Mouse (Mus musculus) ZHBTc4 (cell line): ENCODE measurements around the gene Lrtm2.
A peak's percentile ranks its signal among the peaks of the same experiment; 100 is the strongest.
"Not testable (repeated sequence)": the region's sequence is repeated elsewhere in the genome, so short reads cannot be mapped to it uniquely, and the experiment has no call there.

Experiments used
- DNase-seq: peaks from one replicate; pipeline ENCODE4 v3.0.0-alpha.2; 2011; ENCODE audit warnings: low read depth, low spot score

Gene Lrtm2

DNA sequence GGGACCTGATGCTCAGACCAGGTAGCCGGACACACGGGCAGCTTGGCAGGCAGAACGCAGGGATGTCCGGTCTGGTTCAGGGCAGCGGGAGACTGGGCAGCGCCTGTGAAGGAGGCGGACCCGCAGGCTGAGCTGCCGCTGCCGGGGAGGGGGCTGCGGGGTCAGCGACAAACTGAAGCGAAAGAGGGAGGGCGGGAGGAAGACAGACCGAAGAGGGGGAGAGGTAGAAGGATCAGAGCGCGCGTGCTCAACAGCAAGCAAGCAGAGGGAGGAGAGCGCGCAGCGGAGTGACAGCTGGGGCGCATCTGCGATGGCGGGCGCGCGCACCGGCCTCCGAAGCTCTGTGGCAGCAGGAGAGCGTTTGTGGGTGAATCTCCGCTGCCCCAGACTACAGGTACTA lies at the start of gene Lrtm2:
TSS of gene Lrtm2 (minus strand) at position 261 of the 400 bp plus-strand sequence.
- DNase-seq, result peak; percentile 37

GRCm38 (mm10) chr6:119378631-119379030 lies 48.1 kb upstream of the Lrtm2 start:
- no peak for DNase-seq

DNA sequence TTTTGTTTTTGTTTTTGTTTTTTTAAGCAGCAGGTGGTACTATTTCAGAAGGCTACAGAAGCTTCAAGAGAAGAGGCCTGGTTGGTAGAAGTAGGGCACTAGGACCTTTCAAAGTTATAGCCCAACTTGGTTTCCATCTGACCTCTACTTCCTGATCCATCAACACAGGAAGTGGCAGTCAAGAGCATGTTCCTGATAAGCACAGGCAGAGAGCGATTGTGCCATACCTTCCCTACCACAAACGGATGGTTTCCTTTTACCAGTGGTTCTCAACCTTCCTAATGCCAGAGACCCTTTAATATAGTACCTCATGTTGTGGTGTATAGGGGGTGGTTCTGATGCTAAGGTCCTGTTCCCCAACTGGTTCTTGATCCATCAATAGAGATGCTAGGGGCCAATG lies 47.0 kb upstream of the Lrtm2 start:
- DNase-seq, result no peak

DNA sequence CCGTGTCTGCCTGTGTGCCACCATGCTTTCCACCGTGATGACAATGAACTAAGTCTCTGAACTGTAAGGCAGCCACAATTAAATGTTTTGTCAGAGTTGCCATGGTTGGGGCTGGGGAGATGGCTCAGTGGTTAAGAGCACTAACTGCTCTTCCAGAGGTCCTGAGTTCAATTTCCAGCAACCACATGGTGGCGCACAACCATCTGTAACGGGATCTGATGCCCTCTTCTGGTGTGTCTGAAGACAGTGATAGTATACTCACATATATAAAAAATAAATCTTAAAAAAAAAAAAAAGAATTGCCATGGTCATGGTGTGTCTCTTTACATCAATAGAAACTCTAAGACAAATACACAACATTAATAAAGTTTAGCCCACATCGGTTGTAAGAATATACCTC lies 44.5 kb upstream of the Lrtm2 start:
- no peak for DNase-seq

GRCm38 (mm10) chr6:119373000-119373705 lies 42.6 kb upstream of the Lrtm2 start:
- no peak for DNase-seq

DNA sequence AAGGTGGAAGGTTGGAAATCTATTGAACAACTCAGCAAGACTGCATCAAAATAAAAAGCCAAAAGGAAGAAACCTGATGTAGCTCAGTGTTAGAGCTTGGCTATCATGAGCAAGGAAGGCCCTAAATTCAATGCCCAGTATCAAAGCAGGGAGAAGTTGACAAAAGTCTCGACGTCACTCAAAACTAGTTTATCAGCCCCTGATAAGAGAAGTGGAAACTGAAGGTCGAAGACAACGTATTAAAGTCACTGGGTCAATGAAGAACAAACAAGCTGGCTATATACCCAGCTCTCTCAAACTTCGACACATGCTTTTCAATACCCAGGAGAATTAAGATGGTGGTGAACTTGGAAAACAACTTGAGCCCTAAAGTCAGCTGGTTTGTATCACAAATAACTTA lies 41.7 kb upstream of the Lrtm2 start:
- no peak for DNase-seq

GRCm38 (mm10) chr6:119371624-119372023 lies 41.1 kb upstream of the Lrtm2 start:
- no peak for DNase-seq

DNA sequence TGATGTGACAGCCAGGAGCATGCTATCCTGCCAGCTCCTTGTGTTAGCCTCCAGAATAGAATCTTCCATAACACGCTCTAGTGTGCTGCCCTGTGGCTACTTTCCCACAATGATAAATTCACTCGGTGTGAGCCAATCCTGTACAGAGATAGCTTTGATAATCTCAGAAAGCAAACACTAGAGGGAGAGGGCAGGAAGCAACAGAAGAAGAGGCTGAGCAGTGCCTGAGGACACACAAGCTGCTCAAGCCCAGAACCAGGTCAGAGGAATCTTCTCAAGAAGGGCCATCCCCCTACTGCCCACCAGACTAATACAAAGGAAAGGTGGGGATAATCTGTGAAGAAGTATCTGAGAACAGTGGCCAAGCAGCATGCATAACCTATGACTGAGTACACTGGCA lies 36.8 kb upstream of the Lrtm2 start:
- DNase-seq, result no peak

GRCm38 (mm10) chr6:119366800-119367199 lies 36.2 kb upstream of the Lrtm2 start:
- DNase-seq, result not testable (repeated sequence)

DNA sequence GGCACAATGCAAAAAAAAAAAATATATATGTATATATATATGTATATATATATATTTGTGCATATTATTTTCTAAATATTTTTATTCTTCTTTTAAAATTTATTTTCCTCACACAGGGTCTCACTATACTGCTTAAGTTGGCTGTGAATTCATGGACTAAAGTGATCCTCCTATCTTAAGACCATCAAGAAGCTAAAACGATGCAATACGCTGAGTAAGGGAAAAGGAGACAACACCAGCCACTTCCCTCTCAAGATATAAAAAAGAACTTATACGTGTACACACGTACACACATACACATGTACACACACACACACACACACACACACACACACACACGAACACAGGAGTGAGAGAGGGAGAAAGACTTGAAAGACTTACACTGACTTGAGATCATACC lies 33.0 kb upstream of the Lrtm2 start:
- DNase-seq, result no peak

- no peak for DNase-seq
These were observed 30.5 kb upstream of the Lrtm2 start for GRCm38 (mm10) chr6:119360925-119361702.

GRCm38 (mm10) chr6:119360250-119360649 lies 29.7 kb upstream of the Lrtm2 start:
- DNase-seq, result not testable (repeated sequence)

GRCm38 (mm10) chr6:119358020-119358571 lies 27.5 kb upstream of the Lrtm2 start:
- no peak for DNase-seq

- DNase-seq, result no peak
These were observed 21.9 kb upstream of the Lrtm2 start for GRCm38 (mm10) chr6:119352501-119352900.

GRCm38 (mm10) chr6:119351656-119352055 lies 21.1 kb upstream of the Lrtm2 start:
- DNase-seq, result no peak

DNA sequence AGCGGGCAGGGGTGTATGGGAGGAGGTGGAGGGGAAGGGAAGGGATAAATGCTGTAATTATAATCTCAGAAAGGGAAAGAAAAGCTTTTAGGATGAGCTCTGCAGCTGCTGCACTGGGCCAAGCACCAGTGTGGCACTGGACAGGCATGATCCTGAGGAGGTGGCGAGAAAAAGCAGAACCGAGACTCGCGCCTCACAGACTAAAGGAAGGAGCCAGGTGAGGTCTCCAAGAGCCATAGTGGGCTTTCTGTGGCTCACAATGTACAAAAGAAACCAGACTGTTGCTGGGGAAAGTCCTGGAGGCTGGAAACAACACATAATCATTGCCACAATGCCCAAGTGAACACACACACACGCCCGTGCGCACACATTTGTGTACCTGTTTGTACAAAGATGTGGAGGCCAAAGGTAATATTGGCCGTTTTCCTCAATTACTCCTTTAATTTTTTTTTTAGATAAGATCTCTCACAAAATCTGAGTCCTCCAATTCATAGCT lies 20.2 kb upstream of the Lrtm2 start:
- no peak for DNase-seq

- DNase-seq, result peak; percentile 78
These were observed 17.7 kb upstream of the Lrtm2 start for GRCm38 (mm10) chr6:119348234-119348633.

- DNase-seq, result no peak
These were observed 17.2 kb upstream of the Lrtm2 start for GRCm38 (mm10) chr6:119347813-119348212.

- DNase-seq, result no peak
These were observed 15.7 kb upstream of the Lrtm2 start for GRCm38 (mm10) chr6:119346257-119346656.

GRCm38 (mm10) chr6:119341409-119341808 lies 10.8 kb upstream of the Lrtm2 start:
- DNase-seq, result peak; percentile 33

DNA sequence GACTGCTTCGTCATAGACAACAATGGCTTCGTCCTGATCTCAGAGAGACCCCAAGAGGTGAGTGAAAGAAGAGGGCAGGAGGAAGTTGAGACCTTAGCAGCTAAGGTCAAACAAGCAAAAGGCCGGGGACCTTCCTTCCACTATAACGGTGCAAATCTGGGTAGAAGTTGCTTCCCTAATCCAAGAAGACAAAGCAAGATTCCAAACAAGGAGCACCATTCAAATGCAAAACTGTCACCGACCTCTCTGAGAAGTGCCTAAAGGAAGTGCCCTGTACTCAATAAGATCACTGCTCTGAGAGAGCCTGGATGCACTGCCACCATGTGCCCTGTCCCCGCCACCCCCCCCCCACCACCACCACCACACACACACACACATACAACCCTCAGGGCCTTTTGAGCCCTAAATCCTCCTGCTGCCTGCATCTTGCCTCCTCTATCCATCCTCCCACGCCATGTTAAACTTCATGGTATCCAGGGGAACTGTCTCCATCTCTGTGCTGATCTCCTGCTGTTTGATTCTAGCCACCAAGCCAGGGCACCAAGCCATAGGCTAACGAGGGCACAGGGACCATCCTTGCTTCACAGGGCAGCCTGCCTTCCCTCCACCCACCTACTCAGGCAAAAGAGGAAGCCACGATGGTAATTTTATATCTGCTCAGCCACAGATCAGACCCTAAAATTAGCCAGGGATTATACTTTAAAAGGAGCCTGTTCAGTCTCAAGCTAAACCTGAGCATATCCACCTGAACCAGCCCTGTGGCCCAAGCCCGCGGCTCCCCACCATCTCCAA lies 7.8 kb upstream of the Lrtm2 start:
- DNase-seq, result peak; percentile 74

DNA sequence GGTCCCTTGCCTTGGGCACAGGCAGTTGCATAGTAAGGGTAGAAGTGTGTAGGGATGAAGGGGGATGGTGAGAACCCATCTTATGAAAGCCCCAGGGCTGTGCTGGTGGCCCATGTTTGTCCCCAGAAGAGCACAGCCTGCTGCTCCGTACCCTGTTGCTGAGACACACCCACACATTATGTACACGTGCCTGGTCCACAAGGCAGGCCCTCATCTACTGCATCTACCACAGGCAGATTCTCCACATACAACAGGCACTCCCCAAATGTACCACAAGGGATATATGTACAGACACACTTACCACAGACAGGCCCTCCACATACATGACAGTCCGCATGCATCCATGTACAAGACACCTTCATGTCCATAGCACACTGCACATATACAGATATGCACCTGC lies 6.7 kb upstream of the Lrtm2 start:
- DNase-seq, result no peak
